Mouse (Mus musculus): Measurements from ENCODE around the gene Hinfp.
A peak's percentile ranks its signal among the peaks of the same experiment; 100 is the strongest.

Hinfp gene

GRCm38 (mm10) chr9:44256213-44256612 is 49.3 kb downstream of the Hinfp start:
- no peak for DNase-seq

- DNase-seq = no peak
Observed at GRCm38 (mm10) chr9:44255136-44255521, 50.3 kb downstream of the Hinfp start.

DNA sequence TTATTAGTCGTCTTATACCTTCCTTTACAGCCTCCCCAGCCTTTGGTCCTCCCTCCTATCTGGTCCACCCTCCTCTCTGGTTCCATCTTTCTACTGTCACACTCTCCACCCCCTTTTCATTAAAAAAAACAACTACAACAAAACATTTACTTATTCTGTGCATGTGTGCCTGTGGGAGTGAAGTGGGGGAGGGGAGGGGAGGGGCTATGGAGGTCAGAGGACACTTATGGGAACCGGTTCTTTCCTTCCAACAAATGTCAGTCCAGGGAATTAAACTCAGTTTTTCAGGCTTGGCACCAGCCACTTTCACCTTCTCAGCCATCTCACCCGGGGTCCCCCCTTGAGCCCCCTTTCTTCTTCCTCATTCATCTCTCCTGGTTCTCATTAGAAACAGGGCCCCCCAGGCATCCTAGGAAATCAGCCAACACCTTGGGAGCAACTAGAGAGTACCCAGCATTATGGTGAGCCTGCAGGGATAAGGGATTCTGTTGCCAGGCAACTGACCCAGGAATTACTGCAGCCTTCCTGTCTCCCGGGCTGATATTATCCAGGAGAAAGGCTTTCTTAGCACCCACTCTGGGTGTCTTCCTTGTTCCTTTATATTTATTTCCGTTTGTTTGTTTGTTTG is 50.8 kb downstream of the Hinfp start:
- no peak for DNase-seq

GRCm38 (mm10) chr9:44253441-44253840 is 52.0 kb downstream of the Hinfp start:
- no peak for DNase-seq

DNA sequence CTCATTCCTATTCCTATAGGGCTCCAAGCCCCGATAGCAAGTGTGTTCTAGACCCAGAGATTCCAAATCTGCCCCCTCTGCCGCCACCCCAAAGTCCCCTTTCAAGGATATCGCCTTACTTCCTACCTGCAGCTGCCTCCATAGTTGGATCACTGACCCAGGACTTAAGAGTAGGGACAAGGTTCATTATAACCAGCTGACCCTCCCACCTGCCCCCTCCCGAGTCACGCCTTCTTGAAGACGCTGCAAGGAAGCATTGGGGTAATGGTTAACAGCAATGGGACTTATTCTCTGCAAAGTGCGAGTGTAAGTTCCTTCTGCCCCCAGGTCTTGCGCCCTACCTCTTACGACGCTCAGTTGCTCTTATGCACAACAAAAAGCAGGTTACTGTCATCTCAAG is 54.2 kb downstream of the Hinfp start, which contains the start of gene Pdzd3:
Gene Pdzd3 (minus strand): TSS at position 158 of the 400 bp plus-strand sequence.
- no peak for DNase-seq

DNA sequence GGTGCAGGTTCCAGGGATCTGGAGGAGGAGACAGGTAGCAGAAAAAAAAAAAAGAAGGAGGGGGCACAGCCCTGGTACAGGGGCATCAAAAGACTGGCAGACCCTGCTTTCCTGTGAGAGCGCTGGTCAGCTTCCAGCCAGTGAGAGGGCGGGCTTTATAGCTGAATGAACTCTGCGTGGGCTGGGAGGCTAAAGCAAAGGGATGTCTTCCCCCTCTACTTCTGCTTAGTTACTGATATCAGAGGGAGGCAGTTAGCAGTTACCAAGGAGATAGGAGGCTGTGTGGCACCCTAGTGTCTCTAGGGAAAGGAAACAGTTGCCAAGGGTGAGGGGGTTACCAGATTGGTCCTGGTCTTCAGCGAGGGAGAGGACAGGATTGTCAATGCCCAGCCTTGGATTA is 55.0 kb downstream of the Hinfp start:
- no peak for DNase-seq

GRCm38 (mm10) chr9:44249181-44250146 is 56.0 kb downstream of the Hinfp start:
- peak; percentile 78 to 83 for DNase-seq

GRCm38 (mm10) chr9:44247907-44248306 is 57.6 kb downstream of the Hinfp start:
- DNase-seq = no peak

DNA sequence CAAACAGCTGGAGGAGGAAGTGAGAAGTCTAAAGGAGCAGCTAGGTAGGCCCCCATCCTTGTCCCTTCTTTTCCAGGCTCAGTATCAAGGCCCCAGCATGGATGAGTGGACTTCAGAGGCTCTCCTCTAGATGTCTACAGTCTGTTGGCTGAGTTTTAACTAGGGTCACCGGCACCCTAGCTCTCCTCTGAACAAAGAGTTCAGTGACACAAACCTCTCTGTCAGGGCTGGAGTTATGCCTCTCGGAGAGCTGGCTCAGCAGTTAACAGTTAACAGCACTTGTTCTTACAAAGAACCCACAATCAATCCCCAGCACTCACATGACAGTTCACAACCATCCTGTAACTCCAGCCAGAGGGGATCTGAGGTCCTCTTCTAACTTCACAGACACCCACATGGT is 61.9 kb downstream of the Hinfp start:
- DNase-seq = no peak
